Mouse (Mus musculus): Measurements from ENCODE around the gene Adcy5. TPM values are rescaled to one million over a fixed set of nuclear protein-coding genes. Genes with fewer than 3 reads are reported as not detected.
A peak's percentile ranks its signal among the peaks of the same experiment; 100 is the strongest.

Adcy5 gene
- polyA plus RNA-seq, 1 experiment from 2014 or later, result 3.0 TPM

DNA sequence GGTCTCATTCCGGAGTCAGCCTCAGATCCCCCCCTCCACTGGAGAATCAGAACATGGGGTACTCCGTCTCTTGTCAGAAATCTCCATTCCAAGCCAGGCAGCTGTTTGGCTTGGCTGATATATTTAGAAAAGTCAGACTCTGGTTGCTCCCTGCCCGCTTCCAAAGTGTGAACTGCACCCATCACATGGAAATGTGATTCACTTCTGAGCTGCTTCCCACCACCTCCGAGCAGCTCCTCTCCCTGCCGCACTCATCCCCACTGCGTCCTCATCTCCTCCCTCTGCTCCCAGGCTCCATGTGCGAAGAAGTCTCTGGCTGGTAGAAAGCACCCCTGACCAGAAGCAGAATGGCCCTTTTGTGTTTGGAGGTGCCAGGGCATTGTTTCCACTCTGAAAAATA lies 37.2 kb upstream of the Adcy5 start:
- no peaks in the 10 kb centered on the region for H3K9me3 ChIP-seq (replicated peaks; ENCODE audit: control insufficient read depth, low read length)
- no peak for ATAC-seq (ENCODE audit: insufficient read depth, low FRiP score)
- no peaks in the 10 kb centered on the region; the same call in 1 of the 2 replicates for H3K4me1 ChIP-seq (ENCODE audit: control insufficient read depth, insufficient read depth, low read length)
- no peaks in the 10 kb centered on the region for H3K27me3 ChIP-seq (ENCODE audit: control insufficient read depth, insufficient read depth, low read length)
- no peaks in the 10 kb centered on the region for H3K36me3 ChIP-seq (ENCODE audit: control insufficient read depth, insufficient read depth, low read length)
- WGBS, result 48% methylated on average over 7 of the region's 7 CpGs
- no peak overlapping the region for H3K4me3 ChIP-seq (replicated peaks; ENCODE audit: low read length)
- no peak overlapping the region for H3K4me2 ChIP-seq (ENCODE audit: low read depth, low read length)
- no peak overlapping the region for H3K27ac ChIP-seq (ENCODE audit: low read length)
- no peak overlapping the region for H3K9ac ChIP-seq (ENCODE audit: low read length)

DNA sequence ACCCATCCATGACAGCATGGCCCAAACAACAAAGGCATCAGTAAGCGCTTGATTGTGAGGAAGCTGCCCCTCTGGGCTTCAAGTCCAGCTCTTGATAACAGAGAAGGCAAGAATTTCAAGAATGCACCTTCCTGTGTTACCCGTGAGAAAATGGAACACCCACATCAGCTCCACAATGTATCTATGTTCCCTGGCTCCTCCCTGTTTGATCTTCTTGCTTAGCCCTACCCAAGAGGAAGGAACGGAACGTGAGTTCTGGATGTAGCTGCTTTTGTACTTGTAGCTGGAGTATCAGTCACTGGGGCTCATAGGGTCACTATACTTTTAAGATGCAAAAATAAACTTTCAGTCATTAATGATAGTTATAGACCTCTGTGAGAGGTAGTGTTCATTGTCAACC lies 34.1 kb upstream of the Adcy5 start:
- Histone ChIP-seq H3K4me3 (replicated peaks; ENCODE audit: low read length) (no peak overlapping the region), H3K27ac (ENCODE audit: low read length) (no peak overlapping the region), H3K9ac (ENCODE audit: low read length) (no peak overlapping the region), H3K27me3 (ENCODE audit: control insufficient read depth, insufficient read depth, low read length) (no peaks in the 10 kb centered on the region), H3K4me1 (ENCODE audit: control insufficient read depth, insufficient read depth, low read length) (no peaks in the 10 kb centered on the region; the same call in 1 of the 2 replicates), H3K9me3 (replicated peaks; ENCODE audit: control insufficient read depth, low read length) (no peaks in the 10 kb centered on the region), H3K4me2 (ENCODE audit: low read depth, low read length) (no peak overlapping the region), H3K36me3 (ENCODE audit: control insufficient read depth, insufficient read depth, low read length) (no peaks in the 10 kb centered on the region)
- ATAC-seq (ENCODE audit: insufficient read depth, low FRiP score), result no peak
- WGBS, result 54% methylated on average over 4 of the region's 4 CpGs

DNA sequence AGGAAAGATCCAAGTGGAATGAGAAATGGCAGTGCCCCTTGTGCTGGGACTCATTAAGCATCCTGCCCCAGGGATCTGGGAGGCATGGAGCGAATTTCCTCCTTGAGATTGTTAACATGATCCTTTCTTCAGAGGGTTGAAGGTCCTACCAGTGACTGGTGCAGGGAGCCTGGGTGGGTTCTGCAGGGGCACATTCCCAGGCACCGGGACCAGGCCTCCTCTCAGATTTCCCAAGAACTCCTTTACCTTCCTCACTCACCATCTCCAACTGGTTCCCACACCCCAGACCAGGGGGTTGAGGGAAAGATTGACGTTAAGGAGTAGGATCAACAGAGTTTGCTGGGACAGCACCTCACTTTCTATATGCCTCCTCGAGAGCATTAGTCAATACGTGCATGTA lies 27.4 kb upstream of the Adcy5 start:
- H3K27me3 ChIP-seq (ENCODE audit: control insufficient read depth, insufficient read depth, low read length), result no peaks in the 10 kb centered on the region
- no peaks in the 10 kb centered on the region for H3K4me1 ChIP-seq (ENCODE audit: control insufficient read depth, insufficient read depth, low read length)
- H3K4me3 ChIP-seq (replicated peaks; ENCODE audit: low read length), result no peak overlapping the region
- no peaks in the 10 kb centered on the region for H3K9me3 ChIP-seq (replicated peaks; ENCODE audit: control insufficient read depth, low read length)
- H3K9ac ChIP-seq (ENCODE audit: low read length), result no peak overlapping the region
- no peaks in the 10 kb centered on the region for H3K36me3 ChIP-seq (ENCODE audit: control insufficient read depth, insufficient read depth, low read length)
- H3K27ac ChIP-seq (ENCODE audit: low read length), result no peak overlapping the region
- no peak overlapping the region for H3K4me2 ChIP-seq (ENCODE audit: low read depth, low read length)
- no peak for ATAC-seq (ENCODE audit: insufficient read depth, low FRiP score)
- WGBS, result 87% methylated on average over 5 of the region's 5 CpGs

DNA sequence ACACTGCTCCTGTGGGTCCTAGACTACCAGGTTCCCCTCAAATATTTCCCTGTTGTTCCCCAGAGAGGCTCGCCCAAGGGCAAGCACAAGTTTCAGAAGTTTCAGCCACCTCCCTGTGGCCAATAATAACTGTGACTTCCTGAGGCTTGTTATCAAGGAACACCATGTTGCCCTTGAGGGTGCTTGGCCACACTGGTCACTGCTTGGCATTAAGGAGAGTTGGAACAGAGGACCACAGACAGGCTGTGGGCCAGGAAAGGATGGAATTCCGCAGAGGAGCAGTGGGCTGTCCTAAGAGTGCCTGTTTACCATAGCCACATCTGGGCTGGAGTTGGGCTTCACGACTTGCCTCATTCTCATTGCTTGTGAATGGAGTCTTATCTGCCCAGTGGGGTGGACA lies 24.5 kb upstream of the Adcy5 start:
- WGBS, result 65% methylated on average over 3 of the region's 3 CpGs
- no peaks in the 10 kb centered on the region for H3K27me3 ChIP-seq (ENCODE audit: control insufficient read depth, insufficient read depth, low read length)
- no peaks in the 10 kb centered on the region for H3K36me3 ChIP-seq (ENCODE audit: control insufficient read depth, insufficient read depth, low read length)
- H3K4me3 ChIP-seq (replicated peaks; ENCODE audit: low read length), result no peak overlapping the region
- no peak overlapping the region for H3K4me2 ChIP-seq (ENCODE audit: low read depth, low read length)
- no peak for ATAC-seq (ENCODE audit: insufficient read depth, low FRiP score)
- H3K9me3 ChIP-seq (replicated peaks; ENCODE audit: control insufficient read depth, low read length), result no peaks in the 10 kb centered on the region
- no peak overlapping the region for H3K27ac ChIP-seq (ENCODE audit: low read length)
- H3K4me1 ChIP-seq (ENCODE audit: control insufficient read depth, insufficient read depth, low read length), result no peaks in the 10 kb centered on the region
- H3K9ac ChIP-seq (ENCODE audit: low read length), result no peak overlapping the region

DNA sequence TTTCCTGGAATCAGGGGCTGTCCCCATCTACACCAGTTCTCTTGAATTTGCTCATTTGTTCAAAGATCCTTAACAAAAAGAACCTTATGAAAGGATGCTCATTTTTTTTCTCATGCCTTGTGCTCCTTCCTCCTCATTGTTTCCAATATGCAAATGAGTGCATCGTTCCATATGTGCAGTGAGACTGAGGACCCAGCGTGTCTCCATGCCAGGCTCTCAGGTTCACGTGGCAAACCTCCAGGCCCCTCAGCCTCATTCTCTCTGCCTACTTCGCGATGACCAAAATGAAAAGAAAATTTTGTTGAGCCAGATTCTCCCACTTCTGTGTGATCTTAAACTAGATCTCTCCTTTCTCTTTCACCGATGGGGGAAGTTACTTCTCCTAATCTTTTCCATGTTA lies 15.3 kb upstream of the Adcy5 start:
- no peak for ATAC-seq (ENCODE audit: insufficient read depth, low FRiP score)
- no peak overlapping the region for H3K27ac ChIP-seq (ENCODE audit: low read length)
- no peak overlapping the region for H3K4me3 ChIP-seq (replicated peaks; ENCODE audit: low read length)
- peaks cover 8% of the 10 kb centered on the region; the same call in 1 of the 2 replicates for H3K4me1 ChIP-seq (ENCODE audit: control insufficient read depth, insufficient read depth, low read length)
- H3K9me3 ChIP-seq (replicated peaks; ENCODE audit: control insufficient read depth, low read length), result no peaks in the 10 kb centered on the region
- WGBS, result 76% methylated on average over 6 of the region's 6 CpGs
- H3K27me3 ChIP-seq (ENCODE audit: control insufficient read depth, insufficient read depth, low read length), result no peaks in the 10 kb centered on the region
- no peak overlapping the region for H3K9ac ChIP-seq (ENCODE audit: low read length)
- no peak overlapping the region for H3K4me2 ChIP-seq (ENCODE audit: low read depth, low read length)
- H3K36me3 ChIP-seq (ENCODE audit: control insufficient read depth, insufficient read depth, low read length), result no peaks in the 10 kb centered on the region

DNA sequence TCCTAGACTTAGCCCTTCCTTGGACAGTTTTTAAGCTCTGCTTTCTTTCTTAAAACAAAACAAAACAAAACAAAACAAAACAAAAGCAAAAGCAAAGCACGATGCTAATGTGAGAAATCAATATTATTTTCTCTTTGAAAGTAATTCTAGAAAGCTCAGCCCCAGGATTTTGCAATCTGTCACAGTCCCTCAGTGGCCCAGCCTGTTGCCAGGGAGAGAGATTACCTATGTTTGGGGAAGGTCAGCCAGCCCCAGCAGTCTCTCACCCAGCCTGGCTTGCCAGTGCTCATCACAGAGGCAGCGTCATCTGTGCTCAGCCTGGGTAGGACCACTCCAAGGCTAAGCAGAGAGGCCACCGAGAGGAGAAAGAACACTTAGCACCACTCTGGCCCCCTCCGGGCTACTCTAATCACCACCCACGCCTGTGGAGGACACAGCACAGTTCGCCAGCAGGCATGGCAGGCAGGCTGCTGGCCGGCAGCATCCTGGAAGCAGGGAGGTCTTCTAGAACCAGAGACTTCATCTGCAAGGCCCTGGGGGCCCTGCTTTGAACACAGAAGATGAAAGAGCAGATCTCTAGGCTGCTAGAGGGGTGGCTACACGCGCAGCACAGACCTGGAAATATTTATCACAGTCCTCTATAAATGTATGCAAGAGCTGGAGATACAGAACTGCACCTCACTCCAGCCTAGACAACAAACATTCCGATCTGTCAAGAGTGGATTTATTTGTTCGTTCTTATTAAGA lies 14.6 kb upstream of the Adcy5 start:
- Histone ChIP-seq H3K9me3 (replicated peaks; ENCODE audit: control insufficient read depth, low read length) (no peaks in the 10 kb centered on the region), H3K27me3 (ENCODE audit: control insufficient read depth, insufficient read depth, low read length) (no peaks in the 10 kb centered on the region), H3K36me3 (ENCODE audit: control insufficient read depth, insufficient read depth, low read length) (no peaks in the 10 kb centered on the region), H3K4me1 (ENCODE audit: control insufficient read depth, insufficient read depth, low read length) (peaks cover 8% of the 10 kb centered on the region; the same call in 1 of the 2 replicates), H3K4me2 (ENCODE audit: low read depth, low read length) (peak overlapping the region; percentile 17; the same call in 1 of the 2 replicates), H3K9ac (ENCODE audit: low read length) (peak overlapping the region; percentile 1), H3K27ac (ENCODE audit: low read length) (peak overlapping the region; percentile 2; the same call in 1 of the 2 replicates), H3K4me3 (replicated peaks; ENCODE audit: low read length) (no peak overlapping the region)
- peak; percentile 53; the same call in 1 of the 2 replicates for ATAC-seq (ENCODE audit: insufficient read depth, low FRiP score)
- WGBS, result 15% methylated on average over 11 of the region's 11 CpGs

DNA sequence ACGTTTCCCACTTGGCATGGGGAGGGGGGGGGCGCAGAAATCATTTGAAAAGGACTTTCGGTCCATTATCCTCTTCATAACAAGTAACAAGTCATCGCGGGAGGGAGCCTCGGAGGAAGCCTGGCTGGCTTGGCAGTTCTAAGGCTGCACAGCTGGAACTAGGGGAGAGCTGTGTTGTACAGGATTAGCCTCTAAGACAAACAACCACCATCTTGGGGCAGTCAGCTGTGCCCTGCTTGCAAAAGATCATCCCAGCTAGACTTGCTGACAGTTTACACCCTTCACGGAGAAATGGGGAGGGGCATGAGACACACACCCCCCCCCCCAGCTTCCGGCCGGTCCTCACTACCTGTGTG lies 14.1 kb upstream of the Adcy5 start:
- 28% methylated on average over 9 of the region's 9 CpGs for WGBS
- peak; percentile 56; the same call in 1 of the 2 replicates for ATAC-seq (ENCODE audit: insufficient read depth, low FRiP score)

DNA sequence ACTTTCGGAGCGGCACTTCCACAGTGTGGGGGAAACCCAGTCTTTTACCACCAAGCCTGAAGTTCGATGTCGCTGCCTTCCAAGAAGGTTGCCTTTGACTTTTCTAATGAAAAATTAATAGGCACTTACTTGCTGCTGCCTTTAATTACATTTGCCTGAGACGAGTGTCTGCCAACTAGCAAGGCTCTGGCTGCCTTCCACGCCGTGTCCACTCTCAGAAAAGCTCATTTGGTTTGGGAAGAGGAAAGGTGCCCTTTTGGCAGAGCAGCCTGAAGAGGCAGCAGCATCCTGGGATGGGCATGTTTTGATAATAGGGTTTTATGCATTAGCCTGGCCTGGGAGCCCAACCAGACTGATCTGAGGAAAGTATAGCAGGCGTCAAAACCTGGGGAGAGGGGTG lies 12.8 kb upstream of the Adcy5 start:
- no peaks in the 10 kb centered on the region for H3K9me3 ChIP-seq (replicated peaks; ENCODE audit: control insufficient read depth, low read length)
- H3K4me2 ChIP-seq (ENCODE audit: low read depth, low read length), result no peak overlapping the region
- ATAC-seq (ENCODE audit: insufficient read depth, low FRiP score), result no peak
- H3K27ac ChIP-seq (ENCODE audit: low read length), result no peak overlapping the region
- WGBS, result 79% methylated on average over 8 of the region's 8 CpGs
- H3K4me3 ChIP-seq (replicated peaks; ENCODE audit: low read length), result no peak overlapping the region
- no peaks in the 10 kb centered on the region for H3K36me3 ChIP-seq (ENCODE audit: control insufficient read depth, insufficient read depth, low read length)
- H3K27me3 ChIP-seq (ENCODE audit: control insufficient read depth, insufficient read depth, low read length), result no peaks in the 10 kb centered on the region
- H3K9ac ChIP-seq (ENCODE audit: low read length), result no peak overlapping the region
- peaks cover 8% of the 10 kb centered on the region; the same call in 1 of the 2 replicates for H3K4me1 ChIP-seq (ENCODE audit: control insufficient read depth, insufficient read depth, low read length)

More for the DNA sequence above, 14.1 kb upstream of the Adcy5 start:
- Histone ChIP-seq H3K27ac (ENCODE audit: low read length) (peak overlapping the region; percentile 2; the same call in 1 of the 2 replicates), H3K4me3 (replicated peaks; ENCODE audit: low read length) (no peak overlapping the region), H3K4me1 (ENCODE audit: control insufficient read depth, insufficient read depth, low read length) (peaks cover 8% of the 10 kb centered on the region; the same call in 1 of the 2 replicates), H3K36me3 (ENCODE audit: control insufficient read depth, insufficient read depth, low read length) (no peaks in the 10 kb centered on the region), H3K4me2 (ENCODE audit: low read depth, low read length) (peak overlapping the region; percentile 17; the same call in 1 of the 2 replicates), H3K27me3 (ENCODE audit: control insufficient read depth, insufficient read depth, low read length) (no peaks in the 10 kb centered on the region), H3K9me3 (replicated peaks; ENCODE audit: control insufficient read depth, low read length) (no peaks in the 10 kb centered on the region), H3K9ac (ENCODE audit: low read length) (no peak overlapping the region)

DNA sequence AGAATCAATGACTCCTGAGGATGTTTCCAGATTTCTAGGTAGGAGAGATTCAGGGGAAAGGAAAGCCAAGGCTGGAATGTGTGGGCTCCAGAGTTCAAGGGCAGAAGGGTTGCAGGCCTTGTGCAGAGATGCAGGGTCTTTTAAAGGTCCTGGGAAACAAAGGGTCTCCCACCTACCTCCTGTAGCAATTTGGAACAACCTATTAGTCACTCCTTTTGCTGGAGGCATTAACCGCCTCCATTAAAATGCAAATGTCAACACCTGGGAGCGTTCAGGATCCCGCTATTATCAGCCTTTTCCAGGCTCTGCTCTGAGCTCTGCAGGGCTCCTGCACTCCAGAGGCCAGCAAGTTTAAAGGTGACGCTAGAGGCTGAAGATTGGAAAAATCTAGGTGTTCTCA lies 8.5 kb upstream of the Adcy5 start:
- H3K4me3 ChIP-seq (replicated peaks; ENCODE audit: low read length), result no peak overlapping the region
- no peaks in the 10 kb centered on the region for H3K36me3 ChIP-seq (ENCODE audit: control insufficient read depth, insufficient read depth, low read length)
- peaks cover 4% of the 10 kb centered on the region; the same call in 1 of the 2 replicates for H3K27me3 ChIP-seq (ENCODE audit: control insufficient read depth, insufficient read depth, low read length)
- WGBS, result 28% methylated on average over 4 of the region's 4 CpGs
- no peak overlapping the region for H3K4me2 ChIP-seq (ENCODE audit: low read depth, low read length)
- no peaks in the 10 kb centered on the region for H3K9me3 ChIP-seq (replicated peaks; ENCODE audit: control insufficient read depth, low read length)
- no peak for ATAC-seq (ENCODE audit: insufficient read depth, low FRiP score)
- no peaks in the 10 kb centered on the region for H3K4me1 ChIP-seq (ENCODE audit: control insufficient read depth, insufficient read depth, low read length)
- H3K9ac ChIP-seq (ENCODE audit: low read length), result no peak overlapping the region
- no peak overlapping the region for H3K27ac ChIP-seq (ENCODE audit: low read length)
